Mouse (Mus musculus) thymus, adult 2 months (tissue): ENCODE data around the gene Tedc2.

Experiments used
- CTCF ChIP-seq: fragments of 200-500 bp; IDR thresholded peaks from 2 replicates; pipeline ENCODE4 v1.5.1; 2012; ENCODE audit warnings: mild to moderate bottlenecking, control low read depth, low read length, moderate library complexity, borderline replicate concordance; ENCODE audit not compliant: control insufficient read depth, poor library complexity, insufficient read depth; ENCODE audit errors: extremely low read depth
- POLR2A ChIP-seq: fragments of 200-500 bp; IDR thresholded peaks from 2 replicates; pipeline ENCODE4 v1.6.1; 2012; ENCODE audit warnings: mild to moderate bottlenecking, low read length, control low read depth, moderate library complexity; ENCODE audit not compliant: control insufficient read depth, poor library complexity, insufficient read depth; ENCODE audit errors: extremely low read depth

DNA sequence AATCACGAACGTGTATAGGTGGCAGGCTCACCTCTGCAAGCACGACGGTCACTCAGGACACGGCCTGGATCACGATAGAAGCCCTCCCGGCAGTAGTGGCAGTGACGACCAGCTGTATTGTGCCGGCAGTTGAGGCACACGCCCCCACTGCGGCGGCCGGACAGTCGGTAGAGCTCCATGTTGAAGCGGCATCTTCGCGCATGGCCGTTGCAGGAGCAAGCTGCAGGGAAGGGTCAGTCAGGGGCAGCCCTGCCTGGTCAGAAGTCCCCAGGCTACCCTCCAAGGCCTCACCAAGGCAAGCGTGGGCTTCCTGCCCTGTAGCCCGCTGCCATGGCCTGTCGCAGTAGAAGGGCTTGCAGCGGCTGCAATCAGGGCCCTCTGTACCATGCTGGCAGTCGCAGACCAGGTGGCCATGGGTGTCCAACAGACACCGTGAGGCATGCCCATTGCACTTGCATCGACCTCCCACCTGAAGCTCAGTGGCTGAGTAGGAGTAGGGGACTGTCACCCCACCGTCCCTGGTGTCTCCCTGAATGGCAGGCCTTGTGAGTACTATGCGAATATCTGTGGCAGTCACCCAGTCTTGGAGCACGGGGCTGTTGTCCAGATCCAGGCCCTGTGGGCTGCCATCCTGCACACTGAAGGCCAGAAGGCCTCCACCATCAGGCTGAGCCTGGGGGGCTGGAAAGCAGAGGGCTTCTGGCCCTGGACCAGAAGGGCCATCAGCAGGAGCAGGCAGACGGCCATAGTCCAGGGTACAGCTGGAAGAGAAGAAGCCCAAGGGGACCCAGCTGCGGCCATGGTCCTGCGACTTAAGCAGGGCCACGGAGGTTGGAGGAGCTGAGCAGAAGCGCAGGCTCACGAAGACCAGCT is 12.6 kb downstream of the Tedc2 start:
- TF ChIP-seq CTCF (no peak), POLR2A (no peak)
